In the genomic region with DNA sequence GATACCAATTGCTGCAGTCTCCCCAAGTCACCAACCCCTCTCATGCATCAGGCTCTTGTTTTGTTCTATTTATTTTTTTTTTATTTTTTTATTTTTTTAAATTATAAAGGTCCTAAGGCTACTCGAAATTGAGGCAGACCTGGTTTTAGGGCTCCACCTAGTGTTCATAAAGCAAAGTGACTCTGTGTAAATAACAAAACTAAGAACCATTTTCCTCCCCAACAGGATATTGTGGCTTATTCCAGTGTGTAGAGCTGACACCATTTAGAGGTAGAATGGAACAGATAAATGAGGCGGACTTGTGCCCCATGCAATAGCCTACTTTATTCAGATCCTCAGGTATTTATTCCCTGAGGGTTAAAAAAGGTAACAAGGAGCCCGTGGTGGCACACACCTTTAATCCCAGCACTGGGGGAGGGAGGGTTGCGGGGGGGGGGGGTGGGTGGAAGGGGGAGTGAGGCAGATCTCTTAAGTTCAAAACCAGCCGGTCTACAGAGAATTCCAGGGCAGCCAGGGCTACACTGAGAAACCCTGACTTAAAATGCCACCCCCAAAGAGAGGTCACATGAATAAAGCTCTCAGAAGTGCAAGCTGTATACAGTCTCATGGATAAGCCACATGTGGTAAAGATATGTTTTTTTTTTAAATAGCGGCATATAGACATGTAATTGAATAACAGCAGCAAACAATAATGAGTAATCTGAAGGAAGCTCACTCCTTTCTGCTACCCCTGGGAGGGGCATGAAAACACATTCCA, we compare ENCODE assay signal across 8 mouse cellular contexts. TPM values are rescaled to one million over a fixed set of nuclear protein-coding genes. Genes with fewer than 3 reads are reported as not detected.
DNase-seq lines count a peak whose midpoint lies in the region; ATAC-seq and TF ChIP-seq lines count a peak whose summit lies in the region.

No protein-coding gene starts in this region.

- no peak overlapping the region for H3K9ac ChIP-seq in kidney, embryonic 14.5 days (ENCODE audit: low read depth, low read length)
- no peak overlapping the region for H3K9ac ChIP-seq in ES-E14 (ENCODE audit: insufficient read depth, low read depth, low read length, poor library complexity, severe bottlenecking)

- H3K4me1 ChIP-seq in kidney, embryonic 14.5 days (ENCODE audit: control insufficient read depth, insufficient read depth, low read length), result no peaks in the 10 kb centered on the region
- H3K4me1 ChIP-seq in ES-E14 (ENCODE audit: control insufficient read depth in 2 of 2, insufficient read depth in 2 of 2, low read length in 2 of 2, poor library complexity in 1 of 2), result peaks cover 0 to 5% of the 10 kb centered on the region in 2 experiments; a peak in 1 of 4 replicates

- H3K27me3 ChIP-seq in kidney, embryonic 14.5 days (ENCODE audit: control insufficient read depth, insufficient read depth, low read length), result no peaks in the 10 kb centered on the region

- no peak overlapping the region for H3K27ac ChIP-seq in kidney, embryonic 14.5 days (ENCODE audit: low read depth, low read length)
- no peak overlapping the region for H3K27ac ChIP-seq in ES-E14 (ENCODE audit: insufficient read depth, low read depth, low read length, poor library complexity, severe bottlenecking)

- H3K4me2 ChIP-seq in kidney, embryonic 14.5 days (replicated peaks; ENCODE audit: low read depth, low read length), result no peak overlapping the region

- peak; percentile 41 for DNase-seq in kidney, postnatal 14 days
- peak; percentile 37 for DNase-seq in ES-E14 (ENCODE audit: low read depth, low spot score)
- peak; percentile 22 for DNase-seq in embryo, embryonic 9.5 days (ENCODE audit: extremely low spot score)
- DNase-seq in lung, postnatal 36 days, result peak; percentile 52
- no peak for DNase-seq in spleen, adult 18-20 months
- no peak for DNase-seq in thymus, adult 18-20 months
- DNase-seq in frontal cortex, postnatal 10 days (ENCODE audit: low spot score in 2 of 2), result no peak

- no peak overlapping the region for H3K4me3 ChIP-seq in kidney, embryonic 14.5 days (ENCODE audit: low read length)
- H3K4me3 ChIP-seq in ES-E14 (ENCODE audit: insufficient read depth in 1 of 2, low read depth in 1 of 2, low read length in 2 of 2, poor library complexity in 1 of 2, severe bottlenecking in 1 of 2), result no peak overlapping the region

- in situ Hi-C loops in ES-E14 (cut with MboI; ENCODE audit: low sequenced_read_pairs in 2 of 2, unreplicated experiment in 2 of 2), result loop anchor here (5.0 to 10.0 kb wide), 2 partner anchors 279 to 281 kb away; no protein-coding TSS in a partner anchor

- no peaks in the 10 kb centered on the region for H3K36me3 ChIP-seq in kidney, embryonic 14.5 days (ENCODE audit: control insufficient read depth, insufficient read depth, low read length)
- no peaks in the 10 kb centered on the region for H3K36me3 ChIP-seq in ES-E14 (ENCODE audit: control insufficient read depth, insufficient read depth, low read length, poor library complexity, severe bottlenecking)

- no peak for ATAC-seq in kidney, embryonic 14.5 days (ENCODE audit: low FRiP score, low TSS enrichment)

- no peaks in the 10 kb centered on the region for H3K9me3 ChIP-seq in kidney, embryonic 14.5 days (ENCODE audit: control insufficient read depth, low read length)
- no peaks in the 10 kb centered on the region for H3K9me3 ChIP-seq in ES-E14 (ENCODE audit: control insufficient read depth, insufficient read depth, low read depth, low read length)

- 44% methylated on average over 6 of the region's 6 CpGs for WGBS in kidney, embryonic 14.5 days

TF ChIP-seq in ES-E14, 5 proteins besides CTCF, POLR2A, EP300 and RAD21:
- TF ChIP-seq ZNF384 (IDR thresholded peaks at IDR 0.05; ENCODE audit: low read depth, low read length), result peak; percentile 89
- TF ChIP-seq CHD2 (IDR thresholded peaks at IDR 0.05; ENCODE audit: low read depth, low read length), result no peak
- no peak for TF ChIP-seq MAFK (IDR thresholded peaks at IDR 0.05; ENCODE audit: insufficient read depth, low read depth, low read length)
- peak; percentile 80 for TF ChIP-seq ZC3H11A (IDR thresholded peaks at IDR 0.05; ENCODE audit: borderline replicate concordance, low read depth, low read length)
- TF ChIP-seq HCFC1 (IDR thresholded peaks at IDR 0.05; ENCODE audit: borderline replicate concordance, insufficient read depth, low read length), result no peak

RNA-seq across cellular contexts. Expression of gene Noc4l, which starts 17.1 kb away (rescaled TPM):
- polyA plus RNA-seq in kidney, embryonic 14.5 days (2014; fragmentation: Nextera tagmentation; extraction: Ambion mirVana), result 47.4 and 61.4 TPM in 2 replicates
- total RNA-seq in ES-E14 (2012; rRNA removed), result 75.0 and 79.4 TPM in 2 replicates

RNA-seq across cellular contexts. Expression of gene Ddx51, which starts 17.1 kb away (rescaled TPM):
- polyA plus RNA-seq in kidney, embryonic 14.5 days (2014; fragmentation: Nextera tagmentation; extraction: Ambion mirVana), result 23.9 and 31.1 TPM in 2 replicates
- 32.4 and 61.1 TPM in 2 replicates for total RNA-seq in ES-E14 (2012; rRNA removed)

Comparison
In these comparisons a context has a peak if more than half of its experiments do, and no peak if none do; other contexts are left out.
1. DNase-seq: peak in kidney, postnatal 14 days (single experiment), ES-E14 (single experiment), embryo, embryonic 9.5 days (single experiment) and lung, postnatal 36 days (single experiment); none in spleen, adult 18-20 months (0 of 2), thymus, adult 18-20 months (0 of 2) and frontal cortex, postnatal 10 days (0 of 2).